Mouse (Mus musculus): ENCODE results near the gene Ppm1g. TPM values are rescaled to one million over a fixed set of nuclear protein-coding genes. Genes with fewer than 3 reads are reported as not detected.
A peak's percentile ranks its signal among the peaks of the same experiment; 100 is the strongest.

Gene Ppm1g
- polyA plus RNA-seq, 2 experiments = 98.8 to 118 TPM

DNA sequence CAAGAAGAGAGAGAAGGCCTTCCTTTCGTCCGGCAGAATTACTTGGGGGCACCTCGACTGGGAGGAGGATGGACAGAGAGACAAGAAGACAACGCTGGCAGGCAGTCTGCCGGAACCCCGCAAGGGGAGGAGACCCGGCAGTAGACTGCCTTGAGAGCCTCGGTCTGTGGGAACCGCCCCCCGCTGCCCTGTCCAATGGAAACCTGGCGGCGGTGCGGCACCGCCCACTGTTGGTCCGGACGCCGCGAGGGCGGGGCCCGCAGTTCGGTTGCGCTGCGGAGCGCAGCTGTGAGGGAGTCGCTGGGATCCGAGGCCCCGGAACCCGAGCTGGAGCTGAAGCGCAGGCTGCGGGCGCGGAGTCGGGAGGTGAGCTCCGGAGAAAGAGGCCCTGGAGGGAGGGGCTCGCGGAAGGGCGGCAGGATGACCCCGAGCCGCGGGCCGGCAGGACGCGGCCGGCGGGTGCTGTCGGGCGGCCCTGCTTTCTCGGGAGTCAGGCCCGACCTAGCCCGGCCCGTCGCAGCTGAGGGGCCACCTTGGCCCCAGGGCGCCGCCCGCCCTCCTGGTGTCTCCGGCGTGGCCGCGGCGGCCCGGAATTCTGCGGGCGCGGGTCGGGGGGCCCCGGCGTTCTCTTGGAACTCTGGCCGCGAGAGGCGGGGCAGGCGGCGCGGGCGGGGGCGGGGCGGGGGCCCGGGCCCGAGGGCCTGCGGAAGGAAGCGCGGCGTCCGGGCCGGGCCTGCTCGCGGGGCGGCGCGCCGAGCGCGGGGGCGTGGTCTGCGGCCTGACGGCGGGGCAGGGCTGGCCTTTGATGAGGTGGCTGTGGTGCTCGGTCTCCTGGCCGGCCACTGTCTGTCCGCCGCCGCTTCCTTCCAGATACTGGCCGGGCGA, 20.4 kb upstream of the Ppm1g start, which contains the start of the genes Nrbp1 and Gm9970:
Gene Nrbp1, plus strand, starts transcription at position 228 of the 885 bp plus-strand sequence.
Gene Gm9970, minus strand, starts transcription at position 596 of the 885 bp plus-strand sequence.
- peak; percentile 99 for ATAC-seq (ENCODE audit: low FRiP score, low read depth)
- peak; percentile 97 for DNase-seq (ENCODE audit: low spot score)
- Histone ChIP-seq H3K9ac (ENCODE audit: low read depth, low read length, severe bottlenecking) (peak within 1 kb of the TSS; percentile 96), H3K9me3 (ENCODE audit: control insufficient read depth, low read length) (no peaks in the 10 kb centered on the region), H3K4me3 (replicated peaks; ENCODE audit: low read length) (peak within 1 kb of the TSS; percentile 99), H3K27me3 (ENCODE audit: control insufficient read depth, insufficient read depth, low read length) (no peaks in the 10 kb centered on the region), H3K4me2 (replicated peaks; ENCODE audit: low read depth, low read length, severe bottlenecking) (peak within 1 kb of the TSS; percentile 77), H3K36me3 (ENCODE audit: control insufficient read depth, insufficient read depth, low read length) (peaks cover 24% of the 10 kb centered on the region), H3K27ac (replicated peaks; ENCODE audit: low read depth, low read length) (peak within 1 kb of the TSS; percentile 97), H3K4me1 (ENCODE audit: control insufficient read depth, insufficient read depth, low read length) (peaks cover 5% of the 10 kb centered on the region)
- WGBS = under 1% methylated on average over 59 of the region's 103 CpGs
- peak; percentile 94 for TF ChIP-seq POLR2A (IDR thresholded peaks at IDR 0.05; ENCODE audit: borderline replicate concordance, extremely low read depth, insufficient read depth, insufficient read length)

DNA sequence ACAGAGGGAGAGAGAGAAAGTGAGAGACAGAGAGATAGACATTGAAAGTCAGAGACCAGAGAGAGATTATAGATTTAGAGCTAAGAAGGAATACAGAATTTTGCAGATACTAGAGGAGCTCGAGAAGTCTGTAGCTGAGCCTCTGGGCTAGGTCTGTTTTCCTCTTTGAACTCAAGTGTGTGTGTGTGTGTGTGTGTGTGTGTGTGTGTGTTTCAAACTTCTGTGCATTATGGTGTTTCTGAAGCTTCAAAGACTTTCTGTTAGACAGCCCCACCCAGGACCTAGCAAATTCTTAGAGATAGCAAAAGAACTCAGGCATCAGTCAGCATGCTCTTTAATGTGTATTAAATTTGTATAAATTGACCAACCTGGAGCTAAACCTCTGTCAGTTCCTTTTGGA, 6.2 kb upstream of the Ppm1g start:
- DNase-seq (ENCODE audit: low spot score) = no peak
- no peak for TF ChIP-seq POLR2A (IDR thresholded peaks at IDR 0.05; ENCODE audit: borderline replicate concordance, extremely low read depth, insufficient read depth, insufficient read length)
- ATAC-seq (ENCODE audit: low FRiP score, low read depth) = no peak
- 67% methylated on average over 1 of the region's 1 CpGs for WGBS
- H3K9ac ChIP-seq (ENCODE audit: low read depth, low read length, severe bottlenecking) = no peak overlapping the region
- no peak overlapping the region for H3K4me2 ChIP-seq (replicated peaks; ENCODE audit: low read depth, low read length, severe bottlenecking)
- H3K27ac ChIP-seq (replicated peaks; ENCODE audit: low read depth, low read length) = no peak overlapping the region
- no peaks in the 10 kb centered on the region for H3K4me1 ChIP-seq (ENCODE audit: control insufficient read depth, insufficient read depth, low read length)
- H3K36me3 ChIP-seq (ENCODE audit: control insufficient read depth, insufficient read depth, low read length) = no peaks in the 10 kb centered on the region
- no peak overlapping the region for H3K4me3 ChIP-seq (replicated peaks; ENCODE audit: low read length)
- no peaks in the 10 kb centered on the region for H3K9me3 ChIP-seq (ENCODE audit: control insufficient read depth, low read length)
- no peaks in the 10 kb centered on the region for H3K27me3 ChIP-seq (ENCODE audit: control insufficient read depth, insufficient read depth, low read length)

DNA sequence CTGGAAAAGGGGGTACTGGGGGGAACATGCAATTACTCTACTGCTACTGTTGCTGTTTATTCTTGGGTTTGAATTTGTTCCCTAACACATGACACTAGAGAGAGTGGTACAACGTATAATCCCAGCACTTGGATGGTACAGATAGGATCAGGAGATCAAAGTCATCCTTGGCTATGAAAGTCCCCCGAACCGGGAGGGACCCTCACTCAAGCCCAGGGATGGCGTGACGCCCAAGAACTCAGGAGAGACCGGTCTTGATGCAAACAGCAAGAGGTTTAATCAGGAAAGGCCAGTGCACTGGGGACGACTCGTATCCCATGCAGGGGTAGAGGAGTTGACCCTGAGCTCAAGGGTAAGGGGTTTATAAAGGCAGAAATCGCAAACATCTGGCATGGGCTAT, 2.2 kb upstream of the Ppm1g start:
- 87% methylated on average over 9 of the region's 9 CpGs for WGBS
- DNase-seq (ENCODE audit: low spot score) (no peak), ATAC-seq (ENCODE audit: low FRiP score, low read depth) (no peak)
- H3K4me3 ChIP-seq (replicated peaks; ENCODE audit: low read length) = no peak overlapping the region
- no peak overlapping the region for H3K27ac ChIP-seq (replicated peaks; ENCODE audit: low read depth, low read length)
- H3K4me2 ChIP-seq (replicated peaks; ENCODE audit: low read depth, low read length, severe bottlenecking) = no peak overlapping the region
- H3K4me1 ChIP-seq (ENCODE audit: control insufficient read depth, insufficient read depth, low read length) = peaks cover 8% of the 10 kb centered on the region; the same call in 1 of the 2 replicates
- TF ChIP-seq POLR2A (IDR thresholded peaks at IDR 0.05; ENCODE audit: borderline replicate concordance, extremely low read depth, insufficient read depth, insufficient read length) = no peak
- H3K9ac ChIP-seq (ENCODE audit: low read depth, low read length, severe bottlenecking) = no peak overlapping the region
- no peaks in the 10 kb centered on the region for H3K36me3 ChIP-seq (ENCODE audit: control insufficient read depth, insufficient read depth, low read length)
- H3K9me3 ChIP-seq (ENCODE audit: control insufficient read depth, low read length) = no peaks in the 10 kb centered on the region
- no peaks in the 10 kb centered on the region for H3K27me3 ChIP-seq (ENCODE audit: control insufficient read depth, insufficient read depth, low read length)

DNA sequence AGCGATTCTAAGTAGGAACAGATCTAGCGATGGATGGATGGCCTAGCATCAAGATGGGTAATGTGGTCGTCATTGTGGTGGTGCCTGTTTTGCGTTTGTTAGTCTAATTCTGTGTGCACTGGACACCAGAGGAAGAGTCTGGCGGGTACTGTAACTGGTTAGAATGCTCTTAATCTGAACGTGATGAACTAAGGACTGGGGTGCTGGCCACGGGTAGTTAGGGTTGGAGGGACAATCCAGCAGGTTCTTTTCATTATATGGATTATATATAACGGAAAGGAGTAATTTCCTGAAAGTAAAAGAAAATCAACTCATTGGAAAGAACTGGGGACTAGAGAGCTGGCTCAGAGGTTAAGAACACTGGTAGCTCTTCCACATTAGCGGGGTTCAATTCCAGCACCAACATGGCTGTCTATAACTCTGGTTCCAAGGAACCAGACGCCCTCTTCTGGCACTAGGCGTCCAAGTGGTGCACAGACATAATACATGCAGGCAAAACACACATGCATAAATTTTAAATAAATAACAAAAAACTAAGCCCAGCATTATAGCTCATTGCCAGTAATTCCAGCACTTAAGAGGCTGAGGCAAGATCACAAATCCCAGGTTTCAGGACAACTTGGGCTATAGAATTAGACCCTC, 938 bp upstream of the Ppm1g start:
- WGBS = 14% methylated on average over 11 of the region's 11 CpGs

DNA sequence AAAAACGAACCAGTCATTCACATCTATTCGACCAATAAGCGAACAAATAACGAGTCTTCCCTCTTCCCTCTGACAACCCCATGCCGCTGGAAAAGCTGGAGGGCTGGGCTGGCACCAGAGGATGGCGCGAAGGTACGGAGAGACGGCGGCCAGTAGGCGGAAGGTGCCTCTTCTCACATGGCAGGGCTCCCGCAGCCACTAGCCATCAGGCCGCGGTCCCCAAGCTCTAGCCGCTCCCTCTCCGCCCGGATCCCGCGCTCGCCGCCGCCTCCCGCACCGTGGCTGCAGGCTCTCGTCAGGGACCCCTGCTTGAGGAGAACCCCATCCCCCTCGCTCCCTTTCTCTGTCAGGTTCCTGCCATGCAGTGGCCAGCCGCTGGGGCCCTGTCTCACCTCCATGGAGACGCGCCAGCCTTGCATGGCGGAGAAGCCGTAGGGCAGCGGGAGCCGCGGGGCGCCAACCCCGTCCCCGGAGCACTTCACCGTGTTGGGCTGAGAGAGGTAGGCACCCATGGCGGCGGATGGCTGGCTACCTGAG, 508 bp downstream of the Ppm1g start:
- no peaks in the 10 kb centered on the region for H3K9me3 ChIP-seq (ENCODE audit: control insufficient read depth, low read length)
- H3K27ac ChIP-seq (replicated peaks; ENCODE audit: low read depth, low read length) = peak overlapping the region; percentile 89
- DNase-seq (ENCODE audit: low spot score) (peak; percentile 22), ATAC-seq (ENCODE audit: low FRiP score, low read depth) (peak; percentile 36)
- peak overlapping the region; percentile 71 for H3K9ac ChIP-seq (ENCODE audit: low read depth, low read length, severe bottlenecking)
- whole genome bisulfite sequencing = under 1% methylated on average over 15 of the region's 40 CpGs
- H3K27me3 ChIP-seq (ENCODE audit: control insufficient read depth, insufficient read depth, low read length) = no peaks in the 10 kb centered on the region
- peak overlapping the region; percentile 96 for H3K4me3 ChIP-seq (replicated peaks; ENCODE audit: low read length)
- H3K36me3 ChIP-seq (ENCODE audit: control insufficient read depth, insufficient read depth, low read length) = 0 out of 2 replicates have a peak, but pooled peaks cover 2% of the 10 kb centered on the region
- TF ChIP-seq POLR2A (IDR thresholded peaks at IDR 0.05; ENCODE audit: borderline replicate concordance, extremely low read depth, insufficient read depth, insufficient read length) = no peak
- H3K4me1 ChIP-seq (ENCODE audit: control insufficient read depth, insufficient read depth, low read length) = peaks cover 8% of the 10 kb centered on the region; the same call in 1 of the 2 replicates
- peak overlapping the region; percentile 79 for H3K4me2 ChIP-seq (replicated peaks; ENCODE audit: low read depth, low read length, severe bottlenecking)

More for the DNA sequence above, 938 bp upstream of the Ppm1g start:
- Histone ChIP-seq H3K4me1 (ENCODE audit: control insufficient read depth, insufficient read depth, low read length) (peaks cover 8% of the 10 kb centered on the region; the same call in 1 of the 2 replicates), H3K27ac (replicated peaks; ENCODE audit: low read depth, low read length) (peak overlapping the region; percentile 89), H3K36me3 (ENCODE audit: control insufficient read depth, insufficient read depth, low read length) (0 out of 2 replicates have a peak, but pooled peaks cover 2% of the 10 kb centered on the region), H3K9me3 (ENCODE audit: control insufficient read depth, low read length) (no peaks in the 10 kb centered on the region), H3K27me3 (ENCODE audit: control insufficient read depth, insufficient read depth, low read length) (no peaks in the 10 kb centered on the region), H3K4me3 (replicated peaks; ENCODE audit: low read length) (peak overlapping the region; percentile 96), H3K9ac (ENCODE audit: low read depth, low read length, severe bottlenecking) (peak overlapping the region; percentile 71), H3K4me2 (replicated peaks; ENCODE audit: low read depth, low read length, severe bottlenecking) (peak overlapping the region; percentile 79)
- TF ChIP-seq POLR2A (IDR thresholded peaks at IDR 0.05; ENCODE audit: borderline replicate concordance, extremely low read depth, insufficient read depth, insufficient read length) = no peak
- no peak for ATAC-seq (ENCODE audit: low FRiP score, low read depth)
- DNase-seq (ENCODE audit: low spot score) = peak; percentile 58

Data from limb, embryonic 14.5 days (tissue).